Mouse (Mus musculus) layer of hippocampus, postnatal 25 days (tissue): Measurements from ENCODE around the gene Zcchc7. TPM values are rescaled to one million over a fixed set of nuclear protein-coding genes. Genes with fewer than 3 reads are reported as not detected.

Experiments
- microRNA-seq, 2 experiments: library from miRNA; unstranded; fragments of <30 nt; microRNA quantifications; one replicate each; pipeline ENCODE4 v1.2.0; 2021
- total RNA-seq, 2 experiments: library from RNA; stranded (reverse); gene quantifications; 2 replicates each; pipeline ENCODE4 v1.2.3; 2021

The Zcchc7 gene
- total RNA-seq, 2 experiments from 2014 or later = 48.8 to 70.9 TPM

Small RNAs within 50 kb of the gene (microRNA-seq; reads per million reads assigned to microRNA genes)
- 0 reads per million in 2 experiments for gene Gm22639

Other genes starting within 250 kb of the Zcchc7 start
- gene Pax5, start 45.4 kb upstream of the Zcchc7 start, total RNA-seq = under 1 TPM; 0.07 to 0.21 TPM
- gene Grhpr, start 225.5 kb downstream of the Zcchc7 start, total RNA-seq = 10 to 100 TPM; 22.2 to 31.1 TPM